Mouse (Mus musculus): ENCODE measurements at regions not wholly inside any gene's neighbourhood (a gene's known extent, or its start where the extent isn't known, plus 50 kb on each side); places are given as distances from the start of the nearest gene placed in this dataset.

- no peaks in the 10 kb centered on the region for H3K27me3 ChIP-seq (ENCODE audit: control insufficient read depth, insufficient read depth, low read length)
- no peaks in the 10 kb centered on the region for H3K4me1 ChIP-seq (ENCODE audit: control insufficient read depth, insufficient read depth, low read length)
- no peak overlapping the region for H3K9ac ChIP-seq (ENCODE audit: low read length)
- ATAC-seq (ENCODE audit: insufficient read depth, low FRiP score, low TSS enrichment) (no peak), DNase-seq (ENCODE audit: low spot score) (no peak)
- H3K36me3 ChIP-seq (ENCODE audit: control insufficient read depth, insufficient read depth, low read length), result no peaks in the 10 kb centered on the region
- H3K9me3 ChIP-seq (ENCODE audit: control insufficient read depth, low read length), result no peaks in the 10 kb centered on the region
- H3K4me2 ChIP-seq (ENCODE audit: low read depth), result no peak overlapping the region
- no peak overlapping the region for H3K27ac ChIP-seq (ENCODE audit: low read depth, low read length)
- H3K4me3 ChIP-seq (ENCODE audit: low read depth, low read length), result no peak overlapping the region
- 82% methylated on average over 5 of the region's 5 CpGs for WGBS
These were observed 191.6 kb upstream of the Gm9833 start for GRCm38 (mm10) chr3:9896303-9896702.

DNA sequence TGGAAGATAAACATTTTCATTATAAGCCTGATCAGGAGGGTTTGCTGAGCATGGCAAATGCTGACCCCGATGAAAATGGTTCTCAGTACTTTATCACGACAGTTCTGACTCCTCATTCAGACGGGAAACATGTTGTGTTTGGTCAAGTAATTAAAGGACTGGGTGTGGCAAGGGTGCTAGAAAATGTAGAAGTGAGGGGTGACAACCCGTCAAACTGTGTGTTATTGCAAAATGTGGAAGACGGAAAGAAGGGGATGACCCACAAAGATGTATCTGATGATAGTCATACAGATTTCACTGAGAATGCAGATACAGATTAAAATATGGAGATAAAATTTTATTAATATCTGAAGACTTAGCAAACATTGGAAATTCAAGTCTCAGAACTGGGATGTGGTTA is 186.2 kb upstream of the Gm9833 start:
- Histone ChIP-seq H3K27ac (ENCODE audit: low read depth, low read length) (no peak overlapping the region), H3K4me1 (ENCODE audit: control insufficient read depth, insufficient read depth, low read length) (no peaks in the 10 kb centered on the region), H3K4me2 (ENCODE audit: low read depth) (no peak overlapping the region), H3K9me3 (ENCODE audit: control insufficient read depth, low read length) (no peaks in the 10 kb centered on the region), H3K27me3 (ENCODE audit: control insufficient read depth, insufficient read depth, low read length) (no peaks in the 10 kb centered on the region), H3K4me3 (ENCODE audit: low read depth, low read length) (no peak overlapping the region), H3K9ac (ENCODE audit: low read length) (no peak overlapping the region), H3K36me3 (ENCODE audit: control insufficient read depth, insufficient read depth, low read length) (no peaks in the 10 kb centered on the region)
- 82% methylated on average over 5 of the region's 5 CpGs for WGBS
- DNase-seq (ENCODE audit: low spot score) (no peak), ATAC-seq (ENCODE audit: insufficient read depth, low FRiP score, low TSS enrichment) (no peak)

GRCm38 (mm10) chr3:9913357-9913756 is 174.6 kb upstream of the Gm9833 start:
- WGBS, result 86% methylated on average over 1 of the region's 1 CpGs
- ATAC-seq (ENCODE audit: insufficient read depth, low FRiP score, low TSS enrichment), result no peak
- no peaks in the 10 kb centered on the region for H3K4me1 ChIP-seq (ENCODE audit: control insufficient read depth, insufficient read depth, low read length)

DNA sequence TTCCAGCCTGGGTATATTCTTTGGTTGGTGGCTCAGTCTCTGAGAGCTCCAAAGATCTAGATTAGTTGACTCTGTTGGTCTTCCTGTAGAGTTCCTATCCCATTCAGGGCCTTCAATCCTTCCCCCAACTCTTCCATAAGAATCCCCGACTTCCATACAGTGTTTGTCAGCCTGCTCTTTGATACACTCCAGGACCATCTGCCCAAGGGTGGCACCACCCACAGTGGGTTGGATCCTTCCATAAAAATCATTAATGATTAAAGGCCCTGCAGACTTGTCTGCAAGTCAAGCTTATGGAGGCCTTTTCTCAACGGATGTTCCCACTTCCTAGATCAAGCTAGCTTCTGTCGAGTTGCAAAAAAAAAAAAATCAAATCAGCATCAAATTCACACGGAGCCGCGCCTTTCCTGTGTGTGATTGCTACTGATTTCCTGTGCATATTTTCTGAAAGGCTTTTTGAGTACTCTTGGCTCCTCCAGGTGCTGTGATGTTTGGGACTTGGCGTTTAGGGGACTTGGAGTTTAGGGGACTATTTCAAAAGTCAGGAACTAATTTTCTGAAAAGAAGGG is 171.3 kb upstream of the Gm9833 start:
- DNase-seq (ENCODE audit: low spot score) (no peak), ATAC-seq (ENCODE audit: insufficient read depth, low FRiP score, low TSS enrichment) (no peak)
- H3K27me3 ChIP-seq (ENCODE audit: control insufficient read depth, insufficient read depth, low read length), result no peaks in the 10 kb centered on the region
- no peak overlapping the region for H3K4me3 ChIP-seq (ENCODE audit: low read depth, low read length)
- H3K9me3 ChIP-seq (ENCODE audit: control insufficient read depth, low read length), result no peaks in the 10 kb centered on the region
- no peaks in the 10 kb centered on the region for H3K4me1 ChIP-seq (ENCODE audit: control insufficient read depth, insufficient read depth, low read length)
- no peaks in the 10 kb centered on the region for H3K36me3 ChIP-seq (ENCODE audit: control insufficient read depth, insufficient read depth, low read length)
- WGBS, result 90% methylated on average over 7 of the region's 7 CpGs
- H3K9ac ChIP-seq (ENCODE audit: low read length), result no peak overlapping the region
- H3K27ac ChIP-seq (ENCODE audit: low read depth, low read length), result no peak overlapping the region
- H3K4me2 ChIP-seq (ENCODE audit: low read depth), result no peak overlapping the region

More at GRCm38 (mm10) chr3:9913357-9913756, 174.6 kb upstream of the Gm9833 start:
- H3K9me3 ChIP-seq (ENCODE audit: control insufficient read depth, low read length), result no peaks in the 10 kb centered on the region
- H3K36me3 ChIP-seq (ENCODE audit: control insufficient read depth, insufficient read depth, low read length), result no peaks in the 10 kb centered on the region
- DNase-seq (ENCODE audit: low spot score), result no peak
- no peak overlapping the region for H3K27ac ChIP-seq (ENCODE audit: low read depth, low read length)
- H3K9ac ChIP-seq (ENCODE audit: low read length), result no peak overlapping the region
- H3K4me3 ChIP-seq (ENCODE audit: low read depth, low read length), result no peak overlapping the region
- H3K4me2 ChIP-seq (ENCODE audit: low read depth), result no peak overlapping the region
- H3K27me3 ChIP-seq (ENCODE audit: control insufficient read depth, insufficient read depth, low read length), result no peaks in the 10 kb centered on the region

DNA sequence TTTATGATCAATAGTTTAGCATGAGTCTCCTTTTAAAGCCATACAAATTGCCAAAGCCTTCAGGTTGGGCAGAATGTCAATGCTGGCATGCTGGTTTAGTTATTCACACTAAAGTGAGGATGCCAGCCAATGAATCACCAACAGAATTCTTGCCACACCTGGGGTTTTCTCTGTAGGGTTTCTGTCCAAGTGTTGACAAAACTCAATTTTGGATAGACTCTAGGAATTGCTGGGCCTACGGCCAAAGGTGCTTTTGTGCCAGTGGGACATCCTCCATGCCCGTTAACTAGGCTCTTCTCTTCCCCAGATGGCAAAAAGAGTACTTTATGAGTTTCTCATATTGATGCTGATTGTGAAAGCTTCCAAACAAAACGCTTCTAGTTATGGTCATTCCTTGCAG is 167.6 kb upstream of the Gm9833 start:
- DNase-seq (ENCODE audit: low spot score) (no peak), ATAC-seq (ENCODE audit: insufficient read depth, low FRiP score, low TSS enrichment) (no peak)
- H3K27ac ChIP-seq (ENCODE audit: low read depth, low read length), result no peak overlapping the region
- no peak overlapping the region for H3K4me2 ChIP-seq (ENCODE audit: low read depth)
- H3K9ac ChIP-seq (ENCODE audit: low read length), result no peak overlapping the region
- H3K36me3 ChIP-seq (ENCODE audit: control insufficient read depth, insufficient read depth, low read length), result no peaks in the 10 kb centered on the region
- 86% methylated on average over 3 of the region's 3 CpGs for WGBS
- H3K4me1 ChIP-seq (ENCODE audit: control insufficient read depth, insufficient read depth, low read length), result no peaks in the 10 kb centered on the region
- H3K9me3 ChIP-seq (ENCODE audit: control insufficient read depth, low read length), result no peaks in the 10 kb centered on the region
- no peak overlapping the region for H3K4me3 ChIP-seq (ENCODE audit: low read depth, low read length)
- no peaks in the 10 kb centered on the region for H3K27me3 ChIP-seq (ENCODE audit: control insufficient read depth, insufficient read depth, low read length)

DNA sequence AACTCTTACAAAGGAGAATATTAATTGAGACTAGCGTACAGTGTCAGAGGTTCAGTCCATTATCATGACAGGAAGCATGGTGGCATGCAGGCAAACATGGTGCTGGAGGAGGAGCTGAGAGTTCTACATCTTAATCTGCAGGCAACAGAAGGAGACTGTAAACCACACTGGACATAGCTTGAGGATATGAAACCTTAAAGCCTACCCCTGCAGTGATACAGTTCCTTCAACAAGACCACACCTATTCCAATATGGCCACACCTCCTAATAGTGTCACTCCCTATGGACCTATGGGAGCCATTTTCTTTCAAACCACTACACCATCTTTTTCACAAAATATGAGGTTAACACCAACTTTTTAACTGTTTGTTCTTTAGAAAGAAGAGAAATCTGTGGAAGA is 166.2 kb upstream of the Gm9833 start:
- Histone ChIP-seq H3K4me3 (ENCODE audit: low read depth, low read length) (no peak overlapping the region), H3K9ac (ENCODE audit: low read length) (no peak overlapping the region), H3K27me3 (ENCODE audit: control insufficient read depth, insufficient read depth, low read length) (no peaks in the 10 kb centered on the region), H3K9me3 (ENCODE audit: control insufficient read depth, low read length) (no peaks in the 10 kb centered on the region), H3K4me1 (ENCODE audit: control insufficient read depth, insufficient read depth, low read length) (no peaks in the 10 kb centered on the region), H3K4me2 (ENCODE audit: low read depth) (no peak overlapping the region), H3K36me3 (ENCODE audit: control insufficient read depth, insufficient read depth, low read length) (no peaks in the 10 kb centered on the region), H3K27ac (ENCODE audit: low read depth, low read length) (no peak overlapping the region)
- WGBS, result 96% methylated on average over 1 of the region's 1 CpGs
- ATAC-seq (ENCODE audit: insufficient read depth, low FRiP score, low TSS enrichment), result no peak
- no peak for DNase-seq (ENCODE audit: low spot score)

DNA sequence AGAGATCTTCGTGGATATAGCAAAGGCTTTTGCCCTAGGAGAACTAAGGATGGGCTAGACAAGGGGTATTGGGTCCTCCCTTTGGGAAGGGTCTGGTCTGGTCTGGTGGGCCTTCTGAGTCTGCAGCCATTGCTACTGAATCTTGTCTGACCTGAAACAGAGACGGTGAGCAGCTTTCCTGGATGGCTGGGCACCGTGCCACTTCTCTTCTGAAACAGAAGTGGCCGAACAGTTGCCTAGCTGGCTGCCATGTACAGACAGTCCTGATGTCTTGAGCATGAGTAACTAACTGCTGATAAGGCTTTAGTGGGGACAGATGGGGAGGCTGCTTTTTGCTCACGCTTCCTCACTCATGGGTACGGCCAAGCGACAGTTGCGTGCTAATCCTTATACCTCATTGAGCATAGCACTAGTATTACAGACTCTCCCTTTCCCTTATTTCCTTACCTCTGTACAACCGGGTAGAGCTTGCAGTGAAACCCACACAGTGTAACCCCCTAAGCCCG is 165.3 kb upstream of the Gm9833 start:
- no peak overlapping the region for H3K9ac ChIP-seq (ENCODE audit: low read length)
- H3K27me3 ChIP-seq (ENCODE audit: control insufficient read depth, insufficient read depth, low read length), result no peaks in the 10 kb centered on the region
- no peak for DNase-seq (ENCODE audit: low spot score)
- H3K36me3 ChIP-seq (ENCODE audit: control insufficient read depth, insufficient read depth, low read length), result no peaks in the 10 kb centered on the region
- no peak for ATAC-seq (ENCODE audit: insufficient read depth, low FRiP score, low TSS enrichment)
- WGBS, result 94% methylated on average over 10 of the region's 10 CpGs
- no peak overlapping the region for H3K27ac ChIP-seq (ENCODE audit: low read depth, low read length)
- no peak overlapping the region for H3K4me2 ChIP-seq (ENCODE audit: low read depth)
- no peaks in the 10 kb centered on the region for H3K4me1 ChIP-seq (ENCODE audit: control insufficient read depth, insufficient read depth, low read length)
- H3K9me3 ChIP-seq (ENCODE audit: control insufficient read depth, low read length), result no peaks in the 10 kb centered on the region
- no peak overlapping the region for H3K4me3 ChIP-seq (ENCODE audit: low read depth, low read length)

DNA sequence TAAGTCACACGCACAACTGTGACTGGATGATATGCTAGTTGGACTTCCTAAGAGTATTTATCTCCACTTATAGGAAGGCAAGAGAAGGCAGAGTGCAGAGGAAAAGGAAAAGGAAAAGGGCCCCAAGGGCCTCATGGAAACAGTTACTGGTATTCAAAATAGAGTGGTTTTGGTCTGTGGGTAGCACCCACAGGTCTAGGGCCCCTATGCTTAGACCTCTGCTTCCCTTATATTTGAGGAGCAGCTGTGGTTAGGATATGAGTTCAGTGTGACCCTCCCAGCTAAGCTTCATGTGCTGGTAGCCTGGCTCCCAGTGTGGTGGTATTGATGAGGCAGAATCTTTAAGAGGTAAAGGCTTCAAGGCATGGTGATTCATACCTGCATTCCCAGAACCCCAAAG is 163.3 kb upstream of the Gm9833 start:
- DNase-seq (ENCODE audit: low spot score), result no peak
- H3K36me3 ChIP-seq (ENCODE audit: control insufficient read depth, insufficient read depth, low read length), result no peaks in the 10 kb centered on the region
- ATAC-seq (ENCODE audit: insufficient read depth, low FRiP score, low TSS enrichment), result no peak
- H3K9me3 ChIP-seq (ENCODE audit: control insufficient read depth, low read length), result no peaks in the 10 kb centered on the region
- no peak overlapping the region for H3K9ac ChIP-seq (ENCODE audit: low read length)
- 100% methylated on average over 1 of the region's 1 CpGs for WGBS
- H3K4me2 ChIP-seq (ENCODE audit: low read depth), result no peak overlapping the region
- no peaks in the 10 kb centered on the region for H3K27me3 ChIP-seq (ENCODE audit: control insufficient read depth, insufficient read depth, low read length)
- no peak overlapping the region for H3K27ac ChIP-seq (ENCODE audit: low read depth, low read length)
- H3K4me1 ChIP-seq (ENCODE audit: control insufficient read depth, insufficient read depth, low read length), result no peaks in the 10 kb centered on the region
- no peak overlapping the region for H3K4me3 ChIP-seq (ENCODE audit: low read depth, low read length)

DNA sequence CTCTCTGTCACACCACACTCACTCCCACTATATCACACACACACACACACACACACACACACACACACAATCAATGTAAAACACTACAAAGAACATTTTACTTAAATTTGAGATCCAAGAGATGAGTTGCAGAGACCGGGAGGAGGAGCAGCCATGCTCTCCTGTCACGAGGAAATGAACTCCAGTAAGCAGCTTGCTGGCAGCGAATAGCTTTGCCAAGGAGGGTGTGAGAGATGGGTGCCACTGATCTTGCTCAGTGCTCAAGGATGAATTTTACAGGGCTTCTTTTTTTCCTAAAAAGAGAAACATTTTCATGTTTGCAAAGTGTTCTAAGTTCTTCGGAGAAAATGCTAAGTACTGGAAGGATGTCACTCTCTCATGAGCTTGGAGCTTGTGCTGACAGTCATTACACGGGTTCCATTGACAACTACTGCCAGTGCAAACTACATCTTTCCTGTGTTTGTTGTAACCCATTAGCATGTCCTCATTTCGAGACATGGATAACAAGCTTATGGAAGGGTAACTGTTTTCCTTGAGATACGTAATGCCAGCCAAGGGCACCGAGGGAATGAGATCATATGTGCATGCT is 151.0 kb upstream of the Gm9833 start:
- WGBS, result 77% methylated on average over 8 of the region's 8 CpGs
- Histone ChIP-seq H3K9me3 (ENCODE audit: control insufficient read depth, low read length) (no peaks in the 10 kb centered on the region), H3K27me3 (ENCODE audit: control insufficient read depth, insufficient read depth, low read length) (no peaks in the 10 kb centered on the region), H3K36me3 (ENCODE audit: control insufficient read depth, insufficient read depth, low read length) (no peaks in the 10 kb centered on the region), H3K4me1 (ENCODE audit: control insufficient read depth, insufficient read depth, low read length) (no peaks in the 10 kb centered on the region), H3K27ac (ENCODE audit: low read depth, low read length) (no peak overlapping the region), H3K4me3 (ENCODE audit: low read depth, low read length) (no peak overlapping the region), H3K9ac (ENCODE audit: low read length) (no peak overlapping the region), H3K4me2 (ENCODE audit: low read depth) (no peak overlapping the region)
- DNase-seq (ENCODE audit: low spot score) (no peak), ATAC-seq (ENCODE audit: insufficient read depth, low FRiP score, low TSS enrichment) (no peak)
